Mouse (Mus musculus) lung, postnatal 0 days (tissue): ENCODE results near the gene Gm20509.

Experiments used
- CTCF ChIP-seq: IDR thresholded peaks from 2 replicates; pipeline ENCODE4 v1.5.1; 2016; ENCODE audit warnings: antibody characterized with exemption, mild to moderate bottlenecking
- EP300 ChIP-seq: IDR thresholded peaks from 2 replicates; pipeline ENCODE4 v1.6.1; 2016; ENCODE audit warnings: antibody characterized with exemption, mild to moderate bottlenecking, control low read depth

GRCm38 (mm10) chr9:73159265-73159664 is 57.0 kb downstream of the Gm20509 start:
- TF ChIP-seq CTCF, result peak; percentile 68
- no peak for TF ChIP-seq EP300
